Mouse (Mus musculus) embryonic fibroblast, embryonic 13.5 days (primary cell): Measurements from ENCODE around the gene Mrpl30. TPM values are rescaled to one million over a fixed set of nuclear protein-coding genes. Genes with fewer than 3 reads are reported as not detected.

Experiments used
- H3K27ac ChIP-seq: 2 replicates; pipeline ENCODE4 v1.5.1; 2012; ENCODE audit warnings: low read length, control low read depth, inconsistent platforms; ENCODE audit not compliant: insufficient read depth
- H3K4me1 ChIP-seq: 2 replicates; pipeline ENCODE4 v1.6.1; 2011; ENCODE audit warnings: low read length; ENCODE audit not compliant: control insufficient read depth, insufficient read depth
- H3K4me3 ChIP-seq: 2 replicates; pipeline ENCODE4 v1.5.1; 2011; ENCODE audit warnings: mild to moderate bottlenecking, control low read depth, low read length; ENCODE audit not compliant: insufficient read depth
- CTCF ChIP-seq: IDR thresholded peaks from 2 replicates; pipeline ENCODE4 v1.5.1; 2011; ENCODE audit warnings: mild to moderate bottlenecking, control low read depth, low read length, moderate library complexity, borderline replicate concordance; ENCODE audit not compliant: insufficient read depth
- POLR2A ChIP-seq: IDR thresholded peaks from 2 replicates; pipeline ENCODE4 v1.6.1; 2011; ENCODE audit warnings: low read depth, mild to moderate bottlenecking, control low read depth, low read length, moderate library complexity
- polyA plus RNA-seq: library from polyadenylated mRNA; stranded (reverse); fragments of >200 nt; gene quantifications from 2 replicates; pipeline ENCODE4 v1.2.4, GENCODE M21; 2011; ENCODE audit warnings: low read depth; ENCODE audit not compliant: missing spikeins, insufficient read length

Gene Mrpl30
- 158 and 204 TPM in 2 replicates for polyA plus RNA-seq

- peak within 1 kb of the TSS; percentile 68 for H3K27ac ChIP-seq
- H3K4me3 ChIP-seq: peak within 1 kb of the TSS; percentile 85
- H3K4me1 ChIP-seq: peaks cover 12% of the 10 kb centered on the region
- TF ChIP-seq CTCF (no peak), POLR2A (peak; percentile 79)
Observed at GRCm38 (mm10) chr1:37890025-37890652, at the start of gene Mrpl30, which contains the start of gene Mitd1. Gene Mrpl30, plus strand, starts transcription at chr1:37890477. Gene Mitd1, minus strand, starts transcription at chr1:37890411.

GRCm38 (mm10) chr1:37846878-37847277 is 43.4 kb upstream of the Mrpl30 start:
- Histone ChIP-seq H3K4me1 (no peaks in the 10 kb centered on the region), H3K4me3 (no peak overlapping the region), H3K27ac (no peak overlapping the region)
- TF ChIP-seq POLR2A (no peak), CTCF (no peak)

DNA sequence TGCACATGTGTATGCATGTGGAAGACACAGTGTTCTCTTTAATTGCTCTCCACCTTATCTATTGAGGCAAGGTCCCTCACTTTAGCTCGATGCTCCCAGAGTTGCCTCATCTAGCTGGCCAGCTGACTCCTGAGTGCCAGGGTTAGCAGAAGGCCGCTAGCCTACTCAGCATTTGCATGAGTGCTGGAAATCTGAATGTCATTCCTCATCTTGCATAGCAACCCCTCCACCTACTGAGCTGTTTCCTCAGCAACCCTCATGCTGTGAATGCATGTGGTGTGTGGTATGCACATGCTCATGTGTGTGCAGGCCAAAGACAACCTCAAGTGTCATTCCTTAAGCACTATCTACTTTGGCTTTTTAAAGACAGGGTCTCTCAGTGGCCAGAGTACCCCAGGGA is 39.6 kb upstream of the Mrpl30 start:
- Histone ChIP-seq H3K27ac (no peak overlapping the region), H3K4me3 (no peak overlapping the region), H3K4me1 (no peaks in the 10 kb centered on the region)
- TF ChIP-seq POLR2A: no peak
- no peak for TF ChIP-seq CTCF

DNA sequence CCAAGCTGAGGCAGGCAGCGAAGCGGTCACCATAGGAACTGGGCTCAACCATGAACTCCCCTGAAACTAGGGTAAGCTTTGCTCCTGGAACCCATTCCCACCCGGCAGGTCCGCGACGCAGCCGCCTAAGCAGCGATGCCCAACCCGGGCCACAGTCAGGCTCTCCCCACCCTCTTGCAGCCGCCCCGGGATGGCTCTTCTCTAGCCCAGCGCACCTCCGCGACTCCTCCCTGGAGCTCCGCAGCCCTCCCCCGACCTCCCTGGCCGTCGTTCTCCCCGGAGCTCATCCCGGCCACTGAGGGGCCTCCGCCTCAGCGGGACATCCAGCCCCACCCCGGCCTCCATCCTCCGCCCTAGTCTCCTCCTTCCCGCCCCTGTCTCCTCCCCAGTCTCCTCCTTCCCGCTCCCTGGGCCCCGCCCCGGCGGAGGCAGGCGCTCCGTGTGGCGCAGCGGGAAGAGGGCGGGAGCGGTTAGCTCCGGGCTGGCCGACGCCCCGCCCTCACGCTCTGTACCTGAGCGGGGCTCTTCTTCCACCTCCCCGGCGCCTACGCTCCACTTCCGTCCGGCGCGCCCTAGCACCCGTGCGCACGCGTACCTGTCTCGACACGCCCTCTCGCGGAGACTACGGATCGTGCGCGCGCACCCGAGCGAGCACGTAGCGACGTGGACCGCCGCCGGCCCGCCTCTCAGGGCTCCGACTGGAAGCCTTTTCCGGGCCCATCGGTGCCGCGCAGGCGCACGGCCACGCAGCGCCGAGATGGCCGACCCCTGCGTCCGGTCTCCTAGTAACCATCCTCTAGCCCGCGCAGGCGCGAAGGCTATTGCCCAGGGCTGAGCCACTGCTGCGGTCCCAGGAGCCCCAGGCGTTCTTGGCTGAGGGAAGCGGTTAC is 25.5 kb upstream of the Mrpl30 start:
- H3K4me3 ChIP-seq: peak overlapping the region; percentile 72
- H3K27ac ChIP-seq: peak overlapping the region; percentile 82
- no peak; the same call in 1 of the 2 replicates for TF ChIP-seq CTCF
- peak; percentile 94 for TF ChIP-seq POLR2A
- H3K4me1 ChIP-seq: 0 out of 2 replicates have a peak, but pooled peaks cover 2% of the 10 kb centered on the region

- no peak for TF ChIP-seq CTCF
- TF ChIP-seq POLR2A: peak; percentile 96
- Histone ChIP-seq H3K27ac (peak overlapping the region; percentile 82), H3K4me3 (peak overlapping the region; percentile 72), H3K4me1 (0 out of 2 replicates have a peak, but pooled peaks cover 2% of the 10 kb centered on the region)
Observed at GRCm38 (mm10) chr1:37865401-37866215, 24.7 kb upstream of the Mrpl30 start.

- H3K4me1 ChIP-seq: peaks cover 6% of the 10 kb centered on the region
- peak within 1 kb of the TSS; percentile 82 for H3K27ac ChIP-seq
- TF ChIP-seq POLR2A: no peak
- TF ChIP-seq CTCF: no peak
- H3K4me3 ChIP-seq: peak within 1 kb of the TSS; percentile 72
Observed at GRCm38 (mm10) chr1:37866286-37866685, 24.0 kb upstream of the Mrpl30 start, which contains the start of gene Tsga10. Gene Tsga10, minus strand, starts transcription at chr1:37866429.

- Histone ChIP-seq H3K27ac (no peak overlapping the region), H3K4me1 (peaks cover 6% of the 10 kb centered on the region), H3K4me3 (no peak overlapping the region)
- TF ChIP-seq POLR2A (no peak), CTCF (peak; percentile 62; the same call in 1 of the 2 replicates)
Observed at GRCm38 (mm10) chr1:37867056-37867455, 23.2 kb upstream of the Mrpl30 start.

DNA sequence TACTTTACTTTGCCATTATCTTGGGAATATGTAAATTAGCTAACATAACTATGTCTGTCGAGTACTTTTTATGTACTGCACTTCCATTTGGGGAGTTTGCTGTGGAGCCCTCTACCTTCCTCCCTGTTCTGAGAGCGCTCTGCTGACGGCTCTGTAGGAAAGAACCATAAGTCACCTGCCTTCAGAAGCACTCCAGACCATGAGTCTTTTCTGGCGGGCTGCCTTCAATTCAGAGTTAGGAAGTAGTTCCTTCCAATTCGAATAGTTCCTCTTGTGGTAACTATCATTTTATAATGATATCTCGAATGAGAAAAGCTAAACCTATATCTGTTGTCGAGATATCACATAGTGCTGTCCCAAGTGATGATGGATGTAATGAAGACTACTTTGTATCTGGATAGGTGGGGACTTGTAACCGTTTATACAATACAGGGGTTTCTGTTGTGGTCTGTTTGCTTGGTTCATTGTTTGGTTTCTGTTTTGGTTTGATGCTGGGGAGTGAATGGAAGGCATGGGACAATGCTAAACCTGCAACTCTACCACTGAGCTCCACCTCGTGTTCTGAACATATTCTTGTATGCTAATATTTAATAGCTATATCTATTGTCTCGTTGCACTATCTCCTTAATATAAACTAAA is 22.5 kb upstream of the Mrpl30 start:
- TF ChIP-seq CTCF: no peak
- no peak for TF ChIP-seq POLR2A
- H3K4me1 ChIP-seq: peaks cover 6% of the 10 kb centered on the region
- no peak overlapping the region for H3K27ac ChIP-seq
- no peak overlapping the region for H3K4me3 ChIP-seq

DNA sequence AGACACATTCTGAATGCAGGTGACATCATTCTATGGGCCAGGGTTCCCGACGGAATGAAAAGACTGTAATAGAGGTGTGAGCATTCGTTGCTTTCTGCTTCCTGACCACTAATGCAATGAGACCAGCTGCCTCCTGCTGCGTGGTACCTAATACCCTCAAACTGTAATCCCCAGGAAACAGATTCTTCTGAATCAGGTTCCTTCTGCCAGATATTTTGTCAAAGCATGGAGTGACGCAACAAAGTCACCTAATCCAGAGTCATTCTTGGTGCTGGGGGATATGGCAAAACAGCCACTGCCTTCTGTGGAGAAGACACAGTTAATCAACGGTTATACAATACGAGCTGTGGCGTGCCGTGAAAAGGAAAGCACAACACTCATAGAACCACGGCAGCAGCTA is 21.6 kb upstream of the Mrpl30 start:
- Histone ChIP-seq H3K4me1 (peaks cover 6% of the 10 kb centered on the region), H3K4me3 (no peak overlapping the region), H3K27ac (no peak overlapping the region)
- no peak for TF ChIP-seq CTCF
- no peak for TF ChIP-seq POLR2A
